Mouse (Mus musculus) kidney, postnatal 10 days (tissue): ENCODE results near the gene Usp19.

ENCODE experiments used
- DNase-seq: peaks from one replicate; pipeline ENCODE4 v3.0.0; 2021; ENCODE audit warnings: mixed read lengths

Usp19 gene

DNA sequence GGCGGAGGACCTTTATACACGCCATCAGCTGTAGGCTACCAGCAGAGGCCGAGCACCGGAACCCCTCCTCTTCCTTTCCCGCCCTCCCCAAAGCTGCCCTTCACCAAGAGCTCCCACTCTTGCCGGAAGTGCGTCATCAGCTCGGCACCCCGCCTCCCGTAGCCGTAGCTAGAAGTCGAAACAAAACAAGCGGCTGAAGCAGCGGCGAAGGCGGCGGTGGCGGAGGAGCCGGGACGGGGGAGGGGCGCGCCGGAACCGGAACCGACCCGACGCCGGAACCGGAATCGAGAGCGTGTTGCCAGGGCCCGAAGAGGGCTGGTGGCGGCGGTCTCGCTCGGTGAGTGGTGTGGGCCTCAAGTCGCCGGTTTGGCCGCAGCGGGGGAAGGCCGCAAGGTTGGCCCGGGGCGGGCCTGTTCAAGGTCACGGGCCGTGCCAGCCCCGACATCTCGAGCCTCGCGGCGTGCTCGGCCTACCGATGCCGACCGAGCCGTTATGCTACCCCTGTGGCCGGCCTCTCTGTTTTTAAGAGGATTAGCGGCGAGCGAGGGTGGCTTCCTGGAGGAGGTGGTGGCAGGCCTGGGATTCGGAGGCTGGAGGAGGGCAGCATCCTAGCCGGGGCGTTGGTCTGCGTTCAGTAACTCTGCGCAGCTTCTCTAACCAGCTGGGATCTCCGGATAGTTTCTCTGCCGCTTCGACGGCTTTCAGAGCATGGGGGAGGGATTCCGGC lies at the start of gene Usp19:
Gene Usp19 (plus strand): TSS at position 44 of the 727 bp plus-strand sequence.
- peak; percentile 99 for DNase-seq

- DNase-seq, result no peak
Observed at GRCm38 (mm10) chr9:108441236-108441919, 49.0 kb upstream of the Usp19 start.

GRCm38 (mm10) chr9:108445125-108445524 lies 45.3 kb upstream of the Usp19 start:
- peak; percentile 5 for DNase-seq

DNA sequence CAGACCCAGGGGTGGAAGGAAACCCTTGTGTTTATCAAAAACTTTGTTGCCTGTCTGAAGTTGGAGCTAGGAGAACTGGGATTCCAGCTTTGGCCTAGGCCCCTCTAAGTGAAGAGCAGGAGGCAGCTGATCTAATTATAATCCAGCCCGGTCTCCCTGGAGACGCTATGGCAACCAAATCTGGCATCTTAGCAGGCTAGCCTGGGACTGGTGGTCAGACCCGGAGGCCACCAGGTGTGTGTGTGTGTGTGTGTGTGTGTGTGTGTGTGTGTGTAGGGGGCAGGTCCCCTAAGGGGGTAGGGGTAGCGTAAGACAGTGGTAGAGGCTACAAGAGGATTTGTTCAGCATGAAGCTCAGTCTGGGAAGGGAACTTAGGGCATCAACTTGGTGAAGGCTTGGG lies 40.5 kb upstream of the Usp19 start:
- peak; percentile 54 for DNase-seq

GRCm38 (mm10) chr9:108450292-108451169 lies 39.9 kb upstream of the Usp19 start:
- peak; percentile 76 for DNase-seq

- no peak for DNase-seq
Observed at GRCm38 (mm10) chr9:108451170-108451493, 39.3 kb upstream of the Usp19 start.

GRCm38 (mm10) chr9:108451519-108452160 lies 38.8 kb upstream of the Usp19 start:
- no peak for DNase-seq

DNA sequence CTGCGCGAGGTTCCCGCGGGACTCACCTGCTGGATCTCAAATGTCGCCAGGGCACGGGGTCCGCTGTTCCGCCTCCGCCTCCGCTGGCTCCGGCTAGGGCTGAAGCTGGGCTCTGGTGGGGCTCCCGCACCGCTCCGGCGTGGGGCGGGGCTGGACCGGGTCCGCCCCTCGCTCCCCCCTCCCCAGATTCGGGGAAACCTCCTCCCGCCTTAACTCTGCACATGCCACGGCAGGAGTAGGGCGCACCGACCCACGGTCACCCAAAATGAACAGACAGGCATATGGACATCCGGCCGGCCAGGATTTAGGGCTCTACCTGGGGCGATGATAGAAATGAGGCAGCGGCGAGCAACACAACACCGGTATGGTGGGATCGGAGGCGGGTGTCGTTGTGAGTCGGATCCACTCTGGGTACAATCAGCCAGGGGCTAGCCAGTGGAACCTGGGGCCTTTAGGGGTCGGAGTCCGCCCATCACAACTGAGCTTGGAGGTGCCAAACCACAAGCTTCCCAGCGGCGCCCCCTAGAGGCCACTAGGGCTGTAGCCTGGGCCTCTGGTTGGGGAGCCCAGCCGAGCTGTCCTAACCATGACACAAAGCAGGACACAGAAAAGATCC lies 38.0 kb upstream of the Usp19 start:
- DNase-seq, result peak; percentile 94

GRCm38 (mm10) chr9:108452911-108453310 lies 37.5 kb upstream of the Usp19 start:
- DNase-seq, result no peak

GRCm38 (mm10) chr9:108453458-108453857 lies 36.9 kb upstream of the Usp19 start:
- no peak for DNase-seq

DNA sequence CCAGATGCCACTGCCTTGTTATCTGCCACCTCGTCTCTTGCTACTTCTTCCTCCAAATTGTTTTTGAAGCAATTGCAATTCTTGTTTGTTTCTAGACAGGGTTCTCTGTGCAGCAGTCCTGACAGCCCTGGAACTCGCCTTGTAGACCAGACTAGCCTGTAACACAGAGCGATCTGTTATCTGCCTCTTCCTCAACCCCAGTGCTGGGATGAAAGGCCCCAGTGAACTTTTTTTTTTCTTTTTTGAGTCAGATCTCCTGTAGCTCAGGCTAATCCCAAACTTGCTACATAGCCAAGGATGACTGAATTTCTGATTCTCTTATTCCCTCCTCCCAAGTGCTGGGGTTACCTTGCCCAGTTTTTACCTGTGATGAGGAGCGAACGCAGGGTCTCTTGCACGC lies 36.0 kb upstream of the Usp19 start:
- DNase-seq, result no peak

DNA sequence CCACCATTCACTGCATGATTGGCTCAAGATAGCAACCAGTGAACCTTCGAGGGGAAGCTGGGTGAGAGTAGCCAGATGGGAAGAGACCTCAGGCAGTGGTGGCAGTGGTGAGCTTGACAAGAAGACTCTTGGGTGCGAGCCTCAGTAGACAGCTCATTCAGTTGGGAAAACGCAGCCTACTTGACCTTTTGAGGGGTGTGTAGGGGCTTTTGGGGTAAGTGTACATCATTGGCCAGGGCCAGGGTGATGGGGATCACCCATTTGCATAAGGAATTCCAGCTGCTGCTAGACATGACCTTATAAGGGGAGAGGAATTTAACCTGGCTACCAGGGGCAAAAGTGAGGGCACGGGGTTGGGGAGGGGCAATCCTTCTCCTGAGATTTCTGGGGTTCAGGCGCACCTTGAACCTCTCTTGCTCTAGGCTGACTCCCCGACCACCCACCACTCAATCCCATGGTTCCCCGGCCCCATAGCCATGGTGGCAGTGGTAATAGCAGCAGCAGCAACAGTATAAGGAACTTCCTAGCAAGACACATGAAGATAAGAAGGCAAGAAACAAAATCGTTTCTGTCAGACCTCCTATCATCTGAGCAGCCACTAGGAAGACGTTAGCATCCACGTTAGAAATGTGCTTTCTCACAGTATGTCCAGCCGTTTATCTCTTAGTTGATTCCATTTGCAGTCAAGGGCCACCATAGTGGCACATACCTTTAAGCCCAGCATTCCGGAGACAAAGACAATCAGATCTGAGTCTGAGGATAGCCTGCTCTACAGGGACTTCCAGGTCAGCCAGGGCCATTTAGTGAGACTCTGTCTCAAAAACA lies 34.4 kb upstream of the Usp19 start:
- no peak for DNase-seq

GRCm38 (mm10) chr9:108456953-108457352 lies 33.4 kb upstream of the Usp19 start:
- no peak for DNase-seq

GRCm38 (mm10) chr9:108459939-108460318 lies 30.5 kb upstream of the Usp19 start:
- DNase-seq, result no peak

GRCm38 (mm10) chr9:108460319-108461178 lies 29.9 kb upstream of the Usp19 start, which contains the start of gene Ccdc71:
Gene Ccdc71 (plus strand): TSS chr9:108460527.
- peak; percentile 92 for DNase-seq

- DNase-seq, result peak; percentile 55
Observed at GRCm38 (mm10) chr9:108461181-108461631, 29.2 kb upstream of the Usp19 start, which contains the start of gene Klhdc8b. Gene Klhdc8b (minus strand): TSS chr9:108461581.

- no peak for DNase-seq
Observed at GRCm38 (mm10) chr9:108461675-108462074, 28.7 kb upstream of the Usp19 start.

DNA sequence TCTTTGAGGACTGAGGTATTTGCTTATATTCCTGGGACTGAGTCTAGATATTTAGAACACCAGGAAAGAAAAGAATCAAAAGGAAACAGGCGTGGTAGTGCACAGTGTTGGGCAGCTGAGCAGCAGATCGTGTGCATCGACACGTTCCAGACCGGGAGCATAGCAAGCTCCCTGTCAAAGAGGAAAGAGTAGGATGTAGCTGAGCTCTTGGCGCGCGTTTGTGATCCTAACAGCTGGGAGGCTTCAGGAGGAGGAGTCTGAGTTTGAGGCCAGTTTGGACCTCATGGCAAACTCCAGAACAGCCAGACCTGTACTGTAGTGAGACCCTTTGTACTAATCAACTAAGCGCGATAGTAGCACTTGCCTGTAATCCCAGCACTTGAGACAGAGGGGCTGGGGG lies 28.2 kb upstream of the Usp19 start:
- DNase-seq, result peak; percentile 72

GRCm38 (mm10) chr9:108463713-108464112 lies 26.7 kb upstream of the Usp19 start:
- DNase-seq, result no peak

DNA sequence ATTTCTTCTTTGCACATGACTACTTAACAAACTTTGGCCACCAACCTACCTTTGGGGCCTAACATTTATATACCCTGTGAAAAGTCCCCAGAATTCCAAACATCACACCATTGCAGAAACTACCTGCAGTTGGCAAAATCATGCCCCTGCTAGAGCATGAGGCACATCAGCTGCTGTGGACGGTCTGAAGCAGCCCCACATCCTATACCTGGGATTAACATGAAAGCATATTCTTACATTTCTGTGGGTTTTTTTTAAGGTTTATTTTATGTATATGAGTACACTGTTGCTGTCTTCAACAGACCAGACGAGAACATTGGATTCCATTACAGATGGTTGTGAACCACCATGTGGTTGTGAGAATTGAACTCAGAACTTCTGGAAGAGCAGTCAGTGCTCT lies 24.2 kb upstream of the Usp19 start:
- no peak for DNase-seq
